13 mouse cellular contexts compared by ENCODE assay signal in the genomic region with DNA sequence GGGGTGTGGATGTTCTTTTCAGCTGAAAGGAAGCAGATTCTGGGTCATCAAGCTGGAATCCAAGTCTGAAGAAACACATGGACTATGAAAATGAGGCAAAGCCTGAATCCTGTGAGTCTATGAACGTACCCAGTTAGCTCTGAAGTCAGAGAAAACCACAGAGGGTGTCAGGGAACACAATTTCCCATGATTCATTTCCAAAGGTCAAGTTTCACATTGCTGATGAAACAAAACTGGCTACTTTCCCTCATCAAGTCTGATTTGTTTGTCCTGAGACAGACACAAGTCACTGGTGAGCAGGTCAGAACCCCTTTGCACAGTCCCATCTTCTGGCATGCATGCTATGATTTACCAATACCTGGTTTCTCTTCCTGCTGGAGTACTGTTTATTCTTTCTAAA.
"Had no signal": no experiment of that assay in that cellular context is flagged by ENCODE, and none has a peak within 500 bp of the region (broad histone marks: within the 10 kb centered on the region; RNA-seq: fewer than 3 reads in every experiment).

No protein-coding gene starts in this region.

- ATAC-seq: lung, postnatal 0 days; midbrain, embryonic 16.5 days had no signal

- DNase-seq: lung, adult 2 months; lung, postnatal 4 days; midbrain, embryonic 14.5 days; retina, postnatal 1 day; right cerebral cortex, adult 18-20 months; right cerebral cortex, postnatal 25 days; right cerebral cortex, postnatal 4 days; spleen, adult 18-20 months; thymus, adult 18-20 months; thymus, postnatal 14 days; thymus, postnatal 36 days had no signal
